Mouse (Mus musculus) G1E (cell line): ENCODE data around the gene Anapc7. TPM values are rescaled to one million over a fixed set of nuclear protein-coding genes. Genes with fewer than 3 reads are reported as not detected.

Source experiments
- ATAC-seq: 2 replicates; pipeline ENCODE4 v1.8.0; 2016; ENCODE audit warnings: mild to moderate bottlenecking; ENCODE audit not compliant: insufficient number of reproducible peaks, poor library complexity, low FRiP score, severe bottlenecking; ENCODE audit errors: extremely low read depth
- DNase-seq: peaks from one replicate; pipeline ENCODE4 v3.0.0; 2012; ENCODE audit warnings: low spot score
- H3K27me3 ChIP-seq: 2 replicates; pipeline ENCODE4 v1.6.1; 2012; ENCODE audit warnings: mild to moderate bottlenecking, low read length, inconsistent platforms; ENCODE audit not compliant: insufficient read depth
- H3K36me3 ChIP-seq: replicated peaks from 2 replicates; pipeline ENCODE3; 2012; ENCODE audit warnings: mild to moderate bottlenecking, inconsistent platforms
- H3K4me1 ChIP-seq: 2 replicates; pipeline ENCODE4 v1.6.1; 2012; ENCODE audit warnings: low read depth, low read length, inconsistent platforms, mixed read lengths; ENCODE audit not compliant: insufficient read depth
- H3K4me3 ChIP-seq: 2 replicates; pipeline ENCODE4 v1.5.1; 2012; ENCODE audit warnings: low read depth, mild to moderate bottlenecking, inconsistent platforms, low read length, moderate library complexity, mixed read lengths
- H3K9me3 ChIP-seq: replicated peaks from 2 replicates; pipeline ENCODE4 v1.6.1; 2012; ENCODE audit warnings: inconsistent platforms
- CTCF ChIP-seq: IDR thresholded peaks from 2 replicates; pipeline ENCODE4 v1.5.1; 2012; ENCODE audit warnings: low read depth, low read length, inconsistent platforms, mixed read lengths
- GATA1 ChIP-seq: IDR thresholded peaks from 2 replicates; pipeline ENCODE4 v1.6.1; 2012; ENCODE audit warnings: borderline replicate concordance, low read length, inconsistent platforms, mixed read lengths
- GATA2 ChIP-seq: IDR thresholded peaks from 2 replicates; pipeline ENCODE4 v1.6.1; 2012; ENCODE audit warnings: low read depth, low read length, inconsistent platforms, borderline replicate concordance
- POLR2AphosphoS5 ChIP-seq: IDR thresholded peaks from 2 replicates; pipeline ENCODE4 v1.6.1; 2012; ENCODE audit warnings: low read depth, low read length, inconsistent platforms; ENCODE audit not compliant: insufficient replicate concordance
- TAL1 ChIP-seq: conservative IDR thresholded peaks from 2 replicates; pipeline ENCODE4 v1.6.1; 2012; ENCODE audit warnings: low read depth, low read length, inconsistent platforms, mixed read lengths
- polyA plus RNA-seq: library from polyadenylated mRNA; stranded (reverse); fragments of >175 nt; gene quantifications from 2 replicates; pipeline ENCODE4 v1.2.3, GENCODE M21; 2012
- total RNA-seq, 2 experiments: library from RNA; stranded (forward) in 1 of 2; stranded (reverse) in 1 of 2; fragments of 200-1000 nt in 1 of 2; fragments of >200 nt in 1 of 2; fragmentation: Nextera tagmentation in 1 of 2; gene quantifications; 2 replicates each; pipeline ENCODE4 v1.2.3; 2014 to 2017

Gene Anapc7
- total and polyA plus RNA-seq, 3 experiments: 21.8 to 26.1 (median 24.5) TPM

GRCm38 (mm10) chr5:122460656-122461055, 39.2 kb downstream of the Anapc7 start:
- no peak for ATAC-seq
- Histone ChIP-seq H3K9me3 (no peaks in the 10 kb centered on the region), H3K4me3 (no peak overlapping the region), H3K27me3 (no peaks in the 10 kb centered on the region), H3K36me3 (peaks cover 100% of the 10 kb centered on the region), H3K4me1 (peaks cover 3% of the 10 kb centered on the region; the same call in 1 of the 2 replicates)
- TF ChIP-seq CTCF (no peak), GATA2 (no peak), GATA1 (no peak), POLR2AphosphoS5 (no peak), TAL1 (no peak)
- no peak for DNase-seq

- no peak overlapping the region for H3K4me3 ChIP-seq
- H3K27me3 ChIP-seq: no peaks in the 10 kb centered on the region
- H3K36me3 ChIP-seq: peaks cover 100% of the 10 kb centered on the region
- no peaks in the 10 kb centered on the region for H3K9me3 ChIP-seq
- H3K4me1 ChIP-seq: peaks cover 3% of the 10 kb centered on the region; the same call in 1 of the 2 replicates
- ATAC-seq: no peak
- no peak for DNase-seq
- TF ChIP-seq POLR2AphosphoS5 (no peak), CTCF (no peak), GATA1 (no peak), GATA2 (no peak), TAL1 (no peak)
Observed at GRCm38 (mm10) chr5:122461431-122461830, 39.9 kb downstream of the Anapc7 start.

GRCm38 (mm10) chr5:122471658-122472057, 50.2 kb downstream of the Anapc7 start:
- peaks cover 94% of the 10 kb centered on the region for H3K36me3 ChIP-seq
- H3K4me1 ChIP-seq: peaks cover 22% of the 10 kb centered on the region; the same call in 1 of the 2 replicates
- H3K27me3 ChIP-seq: no peaks in the 10 kb centered on the region
- H3K4me3 ChIP-seq: no peak overlapping the region
- no peaks in the 10 kb centered on the region for H3K9me3 ChIP-seq
- TF ChIP-seq GATA2 (no peak), CTCF (no peak)
- DNase-seq (no peak), ATAC-seq (no peak)

GRCm38 (mm10) chr5:122474643-122475363, 53.3 kb downstream of the Anapc7 start:
- Histone ChIP-seq H3K9me3 (no peaks in the 10 kb centered on the region), H3K4me1 (peaks cover 19% of the 10 kb centered on the region; the same call in 1 of the 2 replicates), H3K4me3 (no peak overlapping the region), H3K36me3 (peaks cover 90% of the 10 kb centered on the region), H3K27me3 (no peaks in the 10 kb centered on the region)
- TF ChIP-seq GATA2 (no peak), POLR2AphosphoS5 (no peak)
- ATAC-seq: no peak
- no peak for DNase-seq

GRCm38 (mm10) chr5:122476078-122476477, 54.6 kb downstream of the Anapc7 start:
- Histone ChIP-seq H3K4me1 (peaks cover 18% of the 10 kb centered on the region; the same call in 1 of the 2 replicates), H3K27me3 (no peaks in the 10 kb centered on the region), H3K4me3 (no peak overlapping the region), H3K36me3 (peaks cover 86% of the 10 kb centered on the region), H3K9me3 (no peaks in the 10 kb centered on the region)
- DNase-seq: no peak
- no peak for TF ChIP-seq GATA1
- no peak for TF ChIP-seq TAL1
- no peak for TF ChIP-seq CTCF
- no peak for TF ChIP-seq POLR2AphosphoS5
- TF ChIP-seq GATA2: no peak
- no peak for ATAC-seq

GRCm38 (mm10) chr5:122477492-122477891, 56.0 kb downstream of the Anapc7 start:
- H3K4me3 ChIP-seq: no peak overlapping the region
- H3K27me3 ChIP-seq: no peaks in the 10 kb centered on the region
- H3K4me1 ChIP-seq: peaks cover 15% of the 10 kb centered on the region; the same call in 1 of the 2 replicates
- ATAC-seq (no peak), DNase-seq (no peak)
- H3K36me3 ChIP-seq: peaks cover 89% of the 10 kb centered on the region
- TF ChIP-seq GATA2 (no peak), POLR2AphosphoS5 (no peak), CTCF (no peak), TAL1 (no peak), GATA1 (no peak)
- H3K9me3 ChIP-seq: no peaks in the 10 kb centered on the region
